Mouse (Mus musculus) CD4-positive naive resting alpha-beta T cell, adult 76 days (primary cell): Measurements from ENCODE around the gene Cox11. TPM values are rescaled to one million over a fixed set of nuclear protein-coding genes. Genes with fewer than 3 reads are reported as not detected.

Experiments
- total RNA-seq: library from RNA; stranded (reverse); gene quantifications from one replicate; pipeline ENCODE4 v1.2.4, GENCODE M21; 2023

Gene Cox11
- total RNA-seq, result 21.3 TPM

DNA sequence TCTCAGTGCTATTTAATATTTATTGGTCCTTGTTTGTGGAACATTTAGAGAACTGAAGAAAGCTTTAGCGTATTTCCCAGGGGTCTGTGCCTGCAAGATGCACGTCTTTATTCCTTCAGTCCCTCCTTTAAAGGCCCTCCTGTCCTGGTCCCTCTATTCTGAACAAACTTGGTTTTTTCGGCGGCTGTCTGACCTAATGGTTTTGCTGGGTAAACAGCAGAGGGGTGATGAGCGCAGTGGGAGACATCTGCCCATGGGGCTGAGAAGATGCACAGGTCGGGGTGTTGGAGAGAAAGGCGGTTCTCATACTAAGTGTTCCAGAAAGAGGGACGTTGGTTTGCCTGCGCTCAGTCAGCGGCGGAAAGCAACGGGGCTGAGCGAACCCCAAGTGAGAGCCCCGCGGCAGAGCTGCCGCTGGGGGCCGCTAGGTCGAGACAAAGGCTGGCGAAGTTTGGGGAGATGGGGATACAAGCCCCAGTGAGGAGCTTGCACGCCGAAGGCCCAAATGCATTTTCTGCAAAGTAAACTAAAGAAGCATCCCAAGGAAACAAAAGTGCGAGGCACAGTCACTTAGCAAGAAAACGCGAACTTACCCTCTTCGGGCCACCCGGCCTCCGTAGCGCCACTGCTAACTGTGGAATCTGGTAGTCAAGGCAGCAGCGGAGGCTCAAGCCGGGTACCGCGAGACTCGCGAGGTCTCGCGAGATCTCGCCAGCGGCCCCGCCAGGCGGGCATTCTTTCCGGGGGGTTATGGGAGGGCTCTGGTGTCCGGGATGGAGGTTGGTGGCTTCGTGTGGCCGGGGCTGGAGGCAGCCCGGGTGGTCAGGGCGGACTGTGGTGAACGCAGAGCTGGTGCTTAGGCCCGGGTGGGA is at the start of gene Cox11, which contains the start of gene Stxbp4:
Gene Cox11, plus strand, starts transcription at position 734 of the 872 bp plus-strand sequence.
Gene Stxbp4, minus strand, starts transcription at position 645 of the 872 bp plus-strand sequence.

DNA sequence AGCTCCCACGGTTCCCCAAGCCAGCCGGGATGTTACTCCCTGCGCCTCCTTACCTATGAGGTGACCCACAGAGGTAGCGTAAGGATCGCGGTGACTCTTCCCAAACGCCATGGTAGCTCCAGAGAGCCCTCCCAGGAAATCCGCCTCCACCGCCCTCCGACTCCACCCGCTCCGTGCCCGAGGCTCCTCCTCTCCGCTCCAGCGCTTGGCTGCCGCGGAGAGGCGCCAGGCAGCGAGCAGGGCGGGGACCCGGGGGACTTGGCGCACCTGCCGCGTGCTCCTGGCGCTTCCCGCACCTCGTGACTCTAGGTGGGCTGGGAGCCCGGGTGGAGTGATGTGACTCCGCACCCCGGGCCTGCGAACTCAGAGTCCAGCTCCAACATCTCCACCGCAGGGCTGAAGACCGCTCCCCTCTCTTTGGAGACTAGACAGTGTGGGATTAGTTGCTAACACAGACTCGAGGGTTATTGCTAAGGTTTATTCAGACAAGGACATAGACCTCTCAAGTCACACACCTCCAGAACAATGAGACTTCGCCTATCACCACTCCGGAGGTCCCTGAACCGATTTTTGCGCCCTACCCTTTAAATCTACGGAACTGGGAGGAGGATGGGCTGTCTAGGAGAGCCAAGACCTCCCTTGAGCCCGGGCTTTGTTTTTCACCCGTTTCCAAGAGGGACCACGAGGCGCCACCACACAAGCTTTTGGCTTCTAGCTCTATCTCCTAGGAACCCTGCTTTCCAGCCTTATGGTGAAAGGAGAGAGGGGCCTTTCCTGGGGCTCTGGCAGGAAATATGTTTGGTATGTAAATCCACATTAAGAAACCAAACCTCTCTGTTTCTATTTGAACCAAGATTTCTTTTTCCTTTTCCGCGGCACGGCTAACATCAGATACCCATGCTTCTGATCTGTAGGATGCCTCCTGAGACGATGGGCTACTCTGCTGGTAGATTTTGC is 49.8 kb downstream of the Cox11 start, which contains the start of gene Tom1l1:
Gene Tom1l1, minus strand, starts transcription at position 907 of the 957 bp plus-strand sequence.

Other genes with a start within 250 kb of the Cox11 start
- gene Hlf, start 247.3 kb upstream of the Cox11 start, total RNA-seq, result 0.50 TPM
- gene Stxbp4, start 89 bp upstream of the Cox11 start, total RNA-seq, result 5.4 TPM
- gene Tom1l1, start 50.2 kb downstream of the Cox11 start, total RNA-seq, result not detected